Mouse (Mus musculus) limb, embryonic 14.5 days (tissue): Measurements from ENCODE around the gene Pih1d3. TPM values are rescaled to one million over a fixed set of nuclear protein-coding genes. Genes with fewer than 3 reads are reported as not detected.

Source experiments
- ATAC-seq: fragments of 200-750 bp; cut with Nextera tagmentation; 2 replicates; pipeline ENCODE4 v1.8.0; 2017; ENCODE audit warnings: low read depth, moderate number of reproducible peaks, moderate TSS enrichment; ENCODE audit not compliant: low FRiP score
- DNase-seq: peaks from one replicate; pipeline ENCODE4 v3.0.0-alpha.2; 2015; ENCODE audit warnings: low spot score
- H3K27ac ChIP-seq: fragments of 300-500 bp; sonication (generic); replicated peaks from 2 replicates; pipeline ENCODE4 v1.5.1; 2014; ENCODE audit warnings: low read depth, mild to moderate bottlenecking, low read length, moderate library complexity, mixed read lengths
- H3K27me3 ChIP-seq: fragments of 300-500 bp; sonication (generic); 2 replicates; pipeline ENCODE4 v1.6.1; 2014; ENCODE audit warnings: low read length, mixed read lengths; ENCODE audit not compliant: control insufficient read depth, insufficient read depth
- H3K36me3 ChIP-seq: fragments of 300-500 bp; sonication (generic); 2 replicates; pipeline ENCODE4 v1.6.1; 2014; ENCODE audit warnings: mild to moderate bottlenecking, low read length, moderate library complexity, mixed read lengths; ENCODE audit not compliant: control insufficient read depth, insufficient read depth
- H3K4me1 ChIP-seq: fragments of 300-500 bp; sonication (generic); 2 replicates; pipeline ENCODE4 v1.6.1; 2014; ENCODE audit warnings: antibody characterized with exemption, low read length, mixed read lengths; ENCODE audit not compliant: control insufficient read depth, insufficient read depth
- H3K4me2 ChIP-seq: fragments of 300-500 bp; sonication (generic); replicated peaks from 2 replicates; pipeline ENCODE4 v1.6.1; 2014; ENCODE audit warnings: low read depth, mild to moderate bottlenecking, low read length, moderate library complexity; ENCODE audit not compliant: severe bottlenecking
- H3K4me3 ChIP-seq: fragments of 300-500 bp; sonication (generic); replicated peaks from 2 replicates; pipeline ENCODE4 v1.5.1; 2014; ENCODE audit warnings: low read length
- H3K9ac ChIP-seq: fragments of 300-500 bp; sonication (generic); 2 replicates; pipeline ENCODE4 v1.6.1; 2014; ENCODE audit warnings: mild to moderate bottlenecking, low read depth, low read length, moderate library complexity; ENCODE audit not compliant: severe bottlenecking
- H3K9me3 ChIP-seq: fragments of 300-500 bp; sonication (generic); 2 replicates; pipeline ENCODE4 v1.6.1; 2016; ENCODE audit warnings: low read length; ENCODE audit not compliant: control insufficient read depth
- POLR2A ChIP-seq: fragments of 200-500 bp; IDR thresholded peaks from 2 replicates; pipeline ENCODE4 v1.8.0; 2012; ENCODE audit warnings: inconsistent platforms, mild to moderate bottlenecking, moderate library complexity, borderline replicate concordance; ENCODE audit not compliant: insufficient read depth, insufficient read length; ENCODE audit errors: extremely low read depth
- WGBS: fragments of 180-500 bp; shearing (Covaris S2); extraction: QIAGEN DNeasy Blood & Tissue Kit; methylation state at CpG from one replicate; pipeline ENCODE4 v1.1.7; 2014; 5-methylcytosine and 5-hydroxymethylcytosine counted together
- polyA plus RNA-seq, 2 experiments: library from polyadenylated mRNA; depleted of rRNA in 1 of 2; stranded (reverse) in 1 of 2; unstranded in 1 of 2; fragments of >200 nt; fragmentation: Nextera tagmentation in 1 of 2; extraction: Ambion mirVana in 1 of 2; gene quantifications; 2 replicates each; pipeline versions ENCODE4 v1.2.1 to v1.2.3; 2012 to 2014

The Pih1d3 gene
- not detected in 2 replicates for polyA plus RNA-seq (2012; rRNA removed)
- not detected in 2 replicates for polyA plus RNA-seq (2014; fragmentation: Nextera tagmentation; extraction: Ambion mirVana)

DNA sequence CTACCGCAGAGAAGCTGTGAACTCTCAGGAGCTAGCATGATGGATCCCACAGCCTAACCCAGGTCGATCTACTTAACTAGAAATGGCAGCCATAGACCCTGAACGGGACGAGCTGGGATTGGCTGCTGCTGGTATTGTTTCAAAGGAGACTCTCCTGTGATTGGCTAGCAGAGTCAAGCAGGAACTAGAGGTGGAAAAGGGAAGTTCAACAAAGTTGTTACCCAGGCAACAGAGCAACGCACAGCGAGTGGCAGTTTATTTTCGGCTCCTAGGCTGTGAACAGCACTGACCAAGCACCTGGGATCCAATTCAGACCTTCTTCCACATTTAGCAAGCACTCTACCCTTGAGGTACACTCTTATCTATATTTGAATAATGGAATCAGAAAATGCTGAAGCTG is at the start of gene Pih1d3, which contains the start of gene 4931428L18Rik:
Gene Pih1d3 (plus strand): TSS at position 275 of the 400 bp plus-strand sequence.
Gene 4931428L18Rik (minus strand): TSS at position 121 of the 400 bp plus-strand sequence.
- TF ChIP-seq POLR2A: no peak
- Histone ChIP-seq H3K9ac (no peak within 1 kb of the TSS), H3K4me2 (no peak within 1 kb of the TSS), H3K4me1 (no peaks in the 10 kb centered on the region), H3K27me3 (no peaks in the 10 kb centered on the region), H3K36me3 (no peaks in the 10 kb centered on the region), H3K9me3 (no peaks in the 10 kb centered on the region), H3K27ac (no peak within 1 kb of the TSS), H3K4me3 (no peak within 1 kb of the TSS)
- DNase-seq (no peak), ATAC-seq (no peak)
- 85% methylated on average over 7 of the region's 7 CpGs for WGBS

DNA sequence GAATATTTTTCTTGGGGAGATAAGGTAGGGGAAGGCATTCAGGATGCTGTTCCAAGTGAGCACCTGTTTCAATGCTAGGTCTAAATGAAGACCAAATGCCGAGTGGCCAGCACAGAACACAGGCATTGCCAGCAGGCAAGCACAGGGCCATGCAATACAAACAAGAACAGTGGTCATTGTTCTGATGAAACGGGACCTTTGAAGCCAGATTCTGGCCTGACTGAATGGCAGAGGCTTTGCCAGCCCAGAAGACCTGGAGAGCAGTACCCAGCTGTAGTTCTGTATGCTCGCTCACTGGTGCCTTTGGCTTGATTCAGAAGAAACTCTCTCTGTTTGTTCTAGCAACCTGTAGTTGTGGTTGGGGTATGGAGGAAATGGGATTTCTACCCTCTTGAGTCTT is 47.2 kb upstream of the Pih1d3 start:
- no peak overlapping the region for H3K27ac ChIP-seq
- no peaks in the 10 kb centered on the region for H3K27me3 ChIP-seq
- no peak for TF ChIP-seq POLR2A
- no peak overlapping the region for H3K4me3 ChIP-seq
- DNase-seq: no peak
- no peak overlapping the region for H3K9ac ChIP-seq
- ATAC-seq: no peak
- no peak overlapping the region for H3K4me2 ChIP-seq
- WGBS: 84% methylated on average over 3 of the region's 3 CpGs
- H3K9me3 ChIP-seq: no peaks in the 10 kb centered on the region
- H3K4me1 ChIP-seq: no peaks in the 10 kb centered on the region
- no peaks in the 10 kb centered on the region for H3K36me3 ChIP-seq

DNA sequence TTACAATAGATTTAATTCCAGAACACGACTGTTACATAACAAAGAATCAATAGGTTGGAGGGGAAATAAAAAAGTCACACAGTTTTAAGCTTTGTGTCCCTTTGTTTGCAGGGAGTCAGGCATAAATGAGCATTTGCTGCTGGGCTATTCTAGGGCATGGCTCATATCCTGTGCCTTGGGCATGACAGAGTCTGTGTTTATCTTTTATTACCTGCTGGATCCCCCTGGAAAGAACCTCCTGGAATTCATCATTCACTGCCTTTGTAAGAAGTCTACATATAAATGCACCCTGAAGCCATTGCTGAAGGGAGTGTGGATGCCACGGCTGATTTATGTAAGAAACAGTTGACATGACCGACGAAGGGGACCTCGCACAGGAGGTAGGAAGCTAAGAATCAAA is 46.5 kb upstream of the Pih1d3 start, which contains the start of gene Lgsn:
Gene Lgsn (plus strand): TSS at position 301 of the 400 bp plus-strand sequence.
- Histone ChIP-seq H3K4me3 (no peak within 1 kb of the TSS), H3K9me3 (no peaks in the 10 kb centered on the region), H3K4me2 (no peak within 1 kb of the TSS), H3K27ac (no peak within 1 kb of the TSS), H3K9ac (no peak within 1 kb of the TSS), H3K27me3 (no peaks in the 10 kb centered on the region), H3K36me3 (no peaks in the 10 kb centered on the region), H3K4me1 (no peaks in the 10 kb centered on the region)
- TF ChIP-seq POLR2A: no peak
- no peak for DNase-seq
- no peak for ATAC-seq
- WGBS: 50% methylated on average over 5 of the region's 5 CpGs

DNA sequence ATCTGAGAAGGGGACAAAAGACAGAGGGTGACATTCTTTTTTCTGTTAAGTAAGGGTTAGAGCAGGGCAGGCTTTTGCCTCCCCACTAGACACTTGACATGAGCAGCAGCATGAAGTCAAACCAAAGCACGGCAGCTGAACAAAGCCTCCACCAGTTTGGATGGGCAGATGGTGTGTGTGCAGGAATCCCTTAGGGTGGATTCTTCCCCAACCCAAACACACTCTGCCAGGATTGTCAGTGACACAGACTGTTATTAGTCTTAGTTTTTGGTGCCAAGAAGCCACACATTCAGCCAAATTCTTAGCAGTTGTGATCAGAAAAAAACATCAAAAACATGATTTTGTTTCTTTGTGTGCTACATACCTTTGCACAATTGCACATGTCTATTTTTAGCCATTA is 44.4 kb upstream of the Pih1d3 start:
- Histone ChIP-seq H3K27me3 (no peaks in the 10 kb centered on the region), H3K9me3 (no peaks in the 10 kb centered on the region), H3K4me2 (no peak overlapping the region), H3K4me3 (no peak overlapping the region), H3K9ac (no peak overlapping the region), H3K27ac (no peak overlapping the region), H3K4me1 (no peaks in the 10 kb centered on the region), H3K36me3 (no peaks in the 10 kb centered on the region)
- 82% methylated on average over 1 of the region's 1 CpGs for WGBS
- TF ChIP-seq POLR2A: no peak
- no peak for DNase-seq
- ATAC-seq: no peak

DNA sequence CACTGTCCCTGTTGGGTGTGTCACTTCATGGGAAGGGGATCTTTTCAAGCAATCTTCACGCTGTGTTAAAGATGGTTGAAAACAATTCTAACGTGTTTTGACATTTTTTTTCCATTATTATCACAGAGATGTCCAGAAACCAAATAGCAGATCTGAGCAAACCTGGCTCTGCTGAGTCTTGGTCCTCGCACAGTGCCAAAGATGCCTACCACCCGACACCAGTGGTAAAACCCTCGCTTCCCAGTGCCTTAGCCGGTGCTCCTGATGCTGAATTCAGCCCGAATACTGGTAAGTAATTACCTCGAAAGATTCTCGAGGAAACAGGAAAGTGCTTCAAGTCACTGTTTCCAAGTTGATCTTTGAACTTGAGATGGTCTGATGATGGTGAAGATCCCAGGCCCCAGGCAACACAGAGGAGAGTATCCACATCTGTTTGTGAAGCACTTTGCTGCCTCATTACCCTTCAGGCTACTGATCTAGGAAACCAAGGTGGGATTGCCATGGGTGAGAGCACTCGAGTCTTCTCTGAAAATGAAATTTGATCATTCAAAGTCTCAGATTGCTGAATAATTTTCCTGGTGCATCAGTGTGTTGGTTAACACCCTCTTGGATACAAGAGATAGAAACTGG is 32.3 kb upstream of the Pih1d3 start:
- no peaks in the 10 kb centered on the region for H3K36me3 ChIP-seq
- no peak overlapping the region for H3K27ac ChIP-seq
- WGBS: 71% methylated on average over 10 of the region's 10 CpGs
- no peaks in the 10 kb centered on the region for H3K4me1 ChIP-seq
- H3K4me2 ChIP-seq: no peak overlapping the region
- ATAC-seq: no peak
- no peaks in the 10 kb centered on the region for H3K27me3 ChIP-seq
- H3K9me3 ChIP-seq: no peaks in the 10 kb centered on the region
- TF ChIP-seq POLR2A: no peak
- no peak overlapping the region for H3K4me3 ChIP-seq
- no peak for DNase-seq
- H3K9ac ChIP-seq: no peak overlapping the region
